Mouse (Mus musculus): ENCODE data around the gene Tgm3. TPM values are rescaled to one million over a fixed set of nuclear protein-coding genes. Genes with fewer than 3 reads are reported as not detected.

Tgm3 gene
- under 1 TPM; 0.05 to 0.20 TPM for polyA plus RNA-seq (2017; shearing (Covaris generic))

DNA sequence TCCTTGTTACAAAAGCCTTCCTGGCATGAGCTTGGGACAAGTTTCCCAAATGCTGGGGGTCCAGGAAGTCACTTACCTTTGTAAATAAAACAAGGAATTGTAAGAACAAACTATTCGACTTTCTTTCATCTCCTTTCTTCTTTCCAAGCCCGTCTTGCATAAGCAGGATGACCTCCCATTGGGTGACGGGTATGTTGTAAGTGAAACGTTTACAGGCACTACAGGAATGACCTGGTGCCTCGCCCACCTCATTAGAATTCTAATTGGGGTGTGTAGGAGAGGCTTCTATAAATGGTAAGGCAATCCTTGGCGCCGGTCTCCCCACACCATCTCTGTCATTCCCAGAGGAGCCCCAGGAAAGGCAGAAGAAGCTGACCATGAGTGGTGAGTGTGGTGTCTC, at the start of gene Tgm3:
TSS of gene Tgm3 (plus strand) at position 324 of the 400 bp plus-strand sequence.

Other genes starting within 250 kb of the Tgm3 start
- 1 to 10 TPM; 2.8 to 4.6 TPM for gene Stk35, start 211.8 kb upstream of the Tgm3 start, polyA plus RNA-seq (2017; shearing (Covaris generic))
- gene Tgm6, start 100.1 kb downstream of the Tgm3 start, polyA plus RNA-seq (2017; shearing (Covaris generic)) = not detected
- gene Snrpb, start 167.1 kb downstream of the Tgm3 start, polyA plus RNA-seq (2017; shearing (Covaris generic)) = 100 to 1,000 TPM; 397 to 432 TPM
- under 1 TPM in 1 of 2 experiments, not detected in 1; 0.34 TPM for gene Tmc2, start 182.8 kb downstream of the Tgm3 start, polyA plus RNA-seq (2017; shearing (Covaris generic))

All from inflammation-experienced regulatory T-cells (primary cell).